Mouse (Mus musculus): ENCODE data around the gene Cpsf4l. TPM values are rescaled to one million over a fixed set of nuclear protein-coding genes. Genes with fewer than 3 reads are reported as not detected.

Gene Cpsf4l
- polyA plus RNA-seq, 1 experiment from 2014 or later: 0.25 TPM

- no peak for DNase-seq (ENCODE audit: low spot score)
- Histone ChIP-seq H3K9me3 (ENCODE audit: low read length) (no peaks in the 10 kb centered on the region), H3K4me1 (ENCODE audit: insufficient read depth, low read depth, low read length) (peaks cover 8% of the 10 kb centered on the region; the same call in 1 of the 2 replicates), H3K4me2 (replicated peaks; ENCODE audit: low read depth, low read length) (peak within 1 kb of the TSS; percentile 73), H3K27me3 (replicated peaks; ENCODE audit: insufficient read depth, low read length) (no peaks in the 10 kb centered on the region), H3K4me3 (ENCODE audit: low read depth, low read length) (peak within 1 kb of the TSS; percentile 100), H3K9ac (replicated peaks; ENCODE audit: low read depth) (peak within 1 kb of the TSS; percentile 93), H3K27ac (ENCODE audit: low read length) (peak within 1 kb of the TSS; percentile 85), H3K36me3 (ENCODE audit: insufficient read depth, low read length) (0 out of 2 replicates have a peak, but pooled peaks cover 5% of the 10 kb centered on the region)
- TF ChIP-seq EP300 (IDR thresholded peaks at IDR 0.05): no peak
- TF ChIP-seq CTCF (IDR thresholded peaks at IDR 0.05): no peak
- no peak for ATAC-seq
- 40% methylated on average over 26 of the region's 26 CpGs for WGBS
Observed at GRCm38 (mm10) chr11:113648690-113649352, 61.0 kb downstream of the Cpsf4l start, which contains the start of gene Cog1. Cog1 (plus strand) TSS chr11:113649169.

Other genes with a start within 250 kb of the Cpsf4l start
- 3.9 and 4.0 TPM in 2 replicates for gene Sstr2, start 90.7 kb downstream of the Cpsf4l start, polyA plus RNA-seq (2015; fragmentation: Nextera tagmentation; extraction: Ambion mirVana)
- 18.6 and 19.0 TPM in 2 replicates for gene Cog1, start 60.8 kb downstream of the Cpsf4l start, polyA plus RNA-seq (2015; fragmentation: Nextera tagmentation; extraction: Ambion mirVana)
- 14.3 and 15.1 TPM in 2 replicates for gene Slc39a11, start 59.9 kb downstream of the Cpsf4l start, polyA plus RNA-seq (2015; fragmentation: Nextera tagmentation; extraction: Ambion mirVana)
- 41.3 and 44.1 TPM in 2 replicates for gene Fam104a, start 25.9 kb downstream of the Cpsf4l start, polyA plus RNA-seq (2015; fragmentation: Nextera tagmentation; extraction: Ambion mirVana)
- 10.3 and 11.9 TPM in 2 replicates for gene D11Wsu47e, start 25.6 kb downstream of the Cpsf4l start, polyA plus RNA-seq (2015; fragmentation: Nextera tagmentation; extraction: Ambion mirVana)
- 92.8 and 116 TPM in 2 replicates for gene Cdc42ep4, start 41.9 kb upstream of the Cpsf4l start, polyA plus RNA-seq (2015; fragmentation: Nextera tagmentation; extraction: Ambion mirVana)